Mouse (Mus musculus) Patski (cell line): ENCODE results near the gene Pappa. TPM values are rescaled to one million over a fixed set of nuclear protein-coding genes. Genes with fewer than 3 reads are reported as not detected.

Source experiments
- ATAC-seq: fragments of 100-300 bp; one replicate; pipeline ENCODE4 v1.8.0; 2021
- CTCF ChIA-PET: fragments of 350-600 bp; sonication (Branson Sonifier 250); formaldehyde crosslinking; loops from one replicate; lab custom pipeline; 2022; ENCODE audit warnings: inconsistent platforms; lab: Charles Lee
- POLR2A ChIA-PET: fragments of 350-600 bp; sonication (Branson Sonifier 250); formaldehyde crosslinking; loops from one replicate; lab custom pipeline; 2022; ENCODE audit warnings: antibody characterized with exemption, inconsistent platforms; lab: Charles Lee
- DNase-seq: peaks from one replicate; pipeline ENCODE4 v3.0.0-alpha.2; 2011; ENCODE audit warnings: low read depth, low spot score
- H3K27me3 ChIP-seq: fragments of 371-371 bp; one replicate; pipeline ENCODE4 v1.5.1; 2021
- CTCF ChIP-seq: fragments of 100-300 bp; IDR thresholded peaks from one replicate; pipeline ENCODE4 v1.5.1; 2021
- in situ Hi-C: fragments of 300-500 bp; cut with MboI; formaldehyde crosslinking; loops from 3 replicates; pipeline ENCODE4 v1.11.1; 2018; ENCODE audit warnings: low pct_unique_long_range_greater_than_20kb, mixed read lengths
- polyA plus RNA-seq: library from polyadenylated mRNA; unstranded; gene quantifications from one replicate; pipeline ENCODE4 v1.2.3, GENCODE M21; 2021

Pappa gene
- polyA plus RNA-seq, 1 experiment from 2014 or later: 0.98 TPM

GRCm38 (mm10) chr4:65376571-65376970 is 252.6 kb downstream of the Pappa start:
- no peaks in the 10 kb centered on the region for H3K27me3 ChIP-seq
- no peak for TF ChIP-seq CTCF
- in situ Hi-C loops: no loop called here
- DNase-seq (no peak), ATAC-seq (no peak)
- CTCF ChIA-PET: no interaction called here
- POLR2A ChIA-PET: no interaction called here

GRCm38 (mm10) chr4:65379461-65379860 is 255.5 kb downstream of the Pappa start:
- in situ Hi-C loops: no loop called here
- TF ChIP-seq CTCF: no peak
- no peak for DNase-seq
- ChIA-PET POLR2A (no interaction called here), CTCF (interaction anchor here (1.6 kb wide), 1 partner anchor 15 kb away, joined by 3 read pairs; no protein-coding TSS in a partner anchor)
- ATAC-seq: no peak
- H3K27me3 ChIP-seq: no peaks in the 10 kb centered on the region

- ATAC-seq (no peak), DNase-seq (no peak)
- in situ Hi-C loops: no loop called here
- no peaks in the 10 kb centered on the region for H3K27me3 ChIP-seq
- CTCF ChIA-PET: no interaction called here
- no peak for TF ChIP-seq CTCF
- POLR2A ChIA-PET: no interaction called here
Measured at GRCm38 (mm10) chr4:65383070-65383469, 259.1 kb downstream of the Pappa start.

GRCm38 (mm10) chr4:65391001-65391400 is 267.0 kb downstream of the Pappa start:
- TF ChIP-seq CTCF: no peak
- CTCF ChIA-PET: no interaction called here
- ATAC-seq (no peak), DNase-seq (no peak)
- POLR2A ChIA-PET: no interaction called here
- in situ Hi-C loops: no loop called here
- H3K27me3 ChIP-seq: no peaks in the 10 kb centered on the region

- POLR2A ChIA-PET: no interaction called here
- no peaks in the 10 kb centered on the region for H3K27me3 ChIP-seq
- CTCF ChIA-PET: interaction anchor here (1.0 to 1.3 kb wide), 2 partner anchors 9 to 10 kb away, joined by 4 to 5 read pairs; no protein-coding TSS in a partner anchor
- TF ChIP-seq CTCF: no peak
- DNase-seq (no peak), ATAC-seq (no peak)
- in situ Hi-C loops: no loop called here
Measured at GRCm38 (mm10) chr4:65396806-65397205, 272.8 kb downstream of the Pappa start.

GRCm38 (mm10) chr4:65399457-65399856 is 275.5 kb downstream of the Pappa start:
- DNase-seq: no peak
- ATAC-seq: no peak
- in situ Hi-C loops: no loop called here
- H3K27me3 ChIP-seq: no peaks in the 10 kb centered on the region
- TF ChIP-seq CTCF: no peak
- CTCF ChIA-PET: interaction anchor here (1.1 kb wide), 1 partner anchor 10 kb away, joined by 3 read pairs; no protein-coding TSS in a partner anchor
- POLR2A ChIA-PET: no interaction called here

GRCm38 (mm10) chr4:65402286-65402685 is 278.3 kb downstream of the Pappa start:
- no peak for ATAC-seq
- no peak for DNase-seq
- no peaks in the 10 kb centered on the region for H3K27me3 ChIP-seq
- POLR2A ChIA-PET: no interaction called here
- CTCF ChIA-PET: no interaction called here
- in situ Hi-C loops: no loop called here
- no peak for TF ChIP-seq CTCF

- POLR2A ChIA-PET: interaction anchor here (0.7 kb wide), 1 partner anchor 157 kb away, joined by 3 read pairs; no protein-coding TSS in a partner anchor
- no peaks in the 10 kb centered on the region for H3K27me3 ChIP-seq
- TF ChIP-seq CTCF: no peak
- no peak for ATAC-seq
- DNase-seq: no peak
- CTCF ChIA-PET: no interaction called here
- in situ Hi-C loops: no loop called here
Measured at GRCm38 (mm10) chr4:65402836-65403634, 279.1 kb downstream of the Pappa start.
